Mouse (Mus musculus): ENCODE results near the gene Tradd. TPM values are rescaled to one million over a fixed set of nuclear protein-coding genes. Genes with fewer than 3 reads are reported as not detected.

Gene Tradd
- polyA plus RNA-seq, 1 experiment from 2014 or later = 16.7 TPM

GRCm38 (mm10) chr8:105269075-105269458, 4.7 kb upstream of the Tradd start:
- ATAC-seq (ENCODE audit: low read depth) (no peak), DNase-seq (no peak)

GRCm38 (mm10) chr8:105268342-105269074, 4.1 kb upstream of the Tradd start:
- Histone ChIP-seq H3K27me3 (peaks cover 88% of the 10 kb centered on the region), H3K4me3 (replicated peaks) (peak overlapping the region; percentile 46), H3K4me2 (peak overlapping the region; percentile 65), H3K9ac (no peak overlapping the region), H3K9me3 (replicated peaks) (peaks cover 6% of the 10 kb centered on the region; the same call in 1 of the 2 replicates), H3K27ac (no peak overlapping the region), H3K36me3 (no peaks in the 10 kb centered on the region), H3K4me1 (replicated peaks) (peaks cover 52% of the 10 kb centered on the region)
- ATAC-seq (ENCODE audit: low read depth) = no peak
- DNase-seq = no peak
- 5% methylated on average over 65 of the region's 65 CpGs for WGBS (ENCODE audit: insufficient replicate concordance)

More at GRCm38 (mm10) chr8:105269075-105269458, 4.7 kb upstream of the Tradd start:
- peaks cover 6% of the 10 kb centered on the region; the same call in 1 of the 2 replicates for H3K9me3 ChIP-seq (replicated peaks)
- H3K27me3 ChIP-seq = peaks cover 94% of the 10 kb centered on the region
- H3K4me1 ChIP-seq (replicated peaks) = peaks cover 47% of the 10 kb centered on the region
- peak overlapping the region; percentile 65 for H3K4me2 ChIP-seq
- H3K36me3 ChIP-seq = no peaks in the 10 kb centered on the region
- 5% methylated on average over 10 of the region's 10 CpGs for WGBS (ENCODE audit: insufficient replicate concordance)
- H3K27ac ChIP-seq = no peak overlapping the region
- H3K4me3 ChIP-seq (replicated peaks) = peak overlapping the region; percentile 46
- H3K9ac ChIP-seq = no peak overlapping the region

GRCm38 (mm10) chr8:105266775-105267174, 2.4 kb upstream of the Tradd start:
- Histone ChIP-seq H3K4me3 (replicated peaks) (no peak overlapping the region), H3K4me2 (no peak overlapping the region), H3K9ac (no peak overlapping the region), H3K27me3 (peaks cover 76% of the 10 kb centered on the region), H3K27ac (no peak overlapping the region), H3K36me3 (no peaks in the 10 kb centered on the region), H3K4me1 (replicated peaks) (peaks cover 60% of the 10 kb centered on the region), H3K9me3 (replicated peaks) (peaks cover 6% of the 10 kb centered on the region; the same call in 1 of the 2 replicates)
- ATAC-seq (ENCODE audit: low read depth) = no peak
- WGBS (ENCODE audit: insufficient replicate concordance) = 22% methylated on average over 13 of the region's 13 CpGs
- no peak for DNase-seq

- H3K36me3 ChIP-seq = no peaks in the 10 kb centered on the region
- ATAC-seq (ENCODE audit: low read depth) (no peak), DNase-seq (no peak)
- H3K27me3 ChIP-seq = peaks cover 70% of the 10 kb centered on the region
- H3K9me3 ChIP-seq (replicated peaks) = peaks cover 6% of the 10 kb centered on the region; the same call in 1 of the 2 replicates
- no peak overlapping the region for H3K27ac ChIP-seq
- H3K4me1 ChIP-seq (replicated peaks) = peaks cover 57% of the 10 kb centered on the region
- 6% methylated on average over 10 of the region's 10 CpGs for WGBS (ENCODE audit: insufficient replicate concordance)
- H3K4me2 ChIP-seq = peak overlapping the region; percentile 94
- peak overlapping the region; percentile 84 for H3K9ac ChIP-seq
- H3K4me3 ChIP-seq (replicated peaks) = peak overlapping the region; percentile 82
Measured at GRCm38 (mm10) chr8:105265128-105265527, 719 bp upstream of the Tradd start.

- Histone ChIP-seq H3K9me3 (replicated peaks) (peaks cover 6% of the 10 kb centered on the region; the same call in 1 of the 2 replicates), H3K4me3 (replicated peaks) (peak overlapping the region; percentile 82), H3K9ac (peak overlapping the region; percentile 84), H3K4me1 (replicated peaks) (peaks cover 56% of the 10 kb centered on the region), H3K27me3 (peaks cover 70% of the 10 kb centered on the region), H3K27ac (no peak overlapping the region), H3K36me3 (no peaks in the 10 kb centered on the region), H3K4me2 (peak overlapping the region; percentile 94)
- 38% methylated on average over 16 of the region's 16 CpGs for WGBS (ENCODE audit: insufficient replicate concordance)
- ATAC-seq (ENCODE audit: low read depth) (no peak), DNase-seq (no peak)
Measured at GRCm38 (mm10) chr8:105263244-105263912, 1.0 kb downstream of the Tradd start.

GRCm38 (mm10) chr8:105261326-105261980, 3.0 kb downstream of the Tradd start:
- DNase-seq = no peak
- no peak for ATAC-seq (ENCODE audit: low read depth)
- Histone ChIP-seq H3K4me3 (replicated peaks) (no peak overlapping the region), H3K36me3 (no peaks in the 10 kb centered on the region), H3K27me3 (peaks cover 65% of the 10 kb centered on the region), H3K4me1 (replicated peaks) (peaks cover 47% of the 10 kb centered on the region), H3K4me2 (no peak overlapping the region), H3K9me3 (replicated peaks) (peaks cover 5% of the 10 kb centered on the region; the same call in 1 of the 2 replicates), H3K27ac (no peak overlapping the region), H3K9ac (no peak overlapping the region)
- WGBS (ENCODE audit: insufficient replicate concordance) = 58% methylated on average over 12 of the region's 12 CpGs

- no peaks in the 10 kb centered on the region for H3K9me3 ChIP-seq (replicated peaks)
- H3K27me3 ChIP-seq = peaks cover 64% of the 10 kb centered on the region
- ATAC-seq (ENCODE audit: low read depth) (no peak), DNase-seq (no peak)
- no peaks in the 10 kb centered on the region for H3K36me3 ChIP-seq
- H3K4me1 ChIP-seq (replicated peaks) = peaks cover 54% of the 10 kb centered on the region
- 71% methylated on average over 7 of the region's 7 CpGs for WGBS (ENCODE audit: insufficient replicate concordance)
- H3K4me3 ChIP-seq (replicated peaks) = no peak overlapping the region
- no peak overlapping the region for H3K27ac ChIP-seq
- H3K4me2 ChIP-seq = no peak overlapping the region
- no peak overlapping the region for H3K9ac ChIP-seq
Measured at GRCm38 (mm10) chr8:105260371-105261099, 3.9 kb downstream of the Tradd start.

- peak overlapping the region; percentile 52 for H3K4me3 ChIP-seq (replicated peaks)
- H3K27me3 ChIP-seq = peaks cover 61% of the 10 kb centered on the region
- peak overlapping the region; percentile 74 for H3K4me2 ChIP-seq
- H3K27ac ChIP-seq = no peak overlapping the region
- no peaks in the 10 kb centered on the region for H3K9me3 ChIP-seq (replicated peaks)
- peak overlapping the region; percentile 44; the same call in 1 of the 2 replicates for H3K9ac ChIP-seq
- ATAC-seq (ENCODE audit: low read depth) (no peak), DNase-seq (peak; percentile 57)
- H3K4me1 ChIP-seq (replicated peaks) = peaks cover 54% of the 10 kb centered on the region
- no peaks in the 10 kb centered on the region for H3K36me3 ChIP-seq
- 3% methylated on average over 30 of the region's 30 CpGs for WGBS (ENCODE audit: insufficient replicate concordance)
Measured at GRCm38 (mm10) chr8:105259721-105260320, 4.6 kb downstream of the Tradd start.

GRCm38 (mm10) chr8:105258911-105259720, 5.3 kb downstream of the Tradd start:
- DNase-seq (no peak), ATAC-seq (ENCODE audit: low read depth) (no peak)
- H3K27me3 ChIP-seq = peaks cover 59% of the 10 kb centered on the region

More at GRCm38 (mm10) chr8:105258911-105259720, 5.3 kb downstream of the Tradd start:
- WGBS (ENCODE audit: insufficient replicate concordance) = 17% methylated on average over 55 of the region's 55 CpGs
- Histone ChIP-seq H3K4me2 (peak overlapping the region; percentile 74), H3K9me3 (replicated peaks) (no peaks in the 10 kb centered on the region), H3K36me3 (no peaks in the 10 kb centered on the region), H3K27ac (no peak overlapping the region), H3K4me1 (replicated peaks) (peaks cover 57% of the 10 kb centered on the region), H3K9ac (peak overlapping the region; percentile 44; the same call in 1 of the 2 replicates), H3K4me3 (replicated peaks) (peak overlapping the region; percentile 52)
